Mouse (Mus musculus): Measurements from ENCODE around the gene Ryr2. TPM values are rescaled to one million over a fixed set of nuclear protein-coding genes. Genes with fewer than 3 reads are reported as not detected.
"Not testable (repeated sequence)": the region's sequence is repeated elsewhere in the genome, so short reads cannot be mapped to it uniquely, and the experiment has no call there.

The Ryr2 gene
- polyA plus RNA-seq, 1 experiment from 2014 or later: 0.43 TPM

DNA sequence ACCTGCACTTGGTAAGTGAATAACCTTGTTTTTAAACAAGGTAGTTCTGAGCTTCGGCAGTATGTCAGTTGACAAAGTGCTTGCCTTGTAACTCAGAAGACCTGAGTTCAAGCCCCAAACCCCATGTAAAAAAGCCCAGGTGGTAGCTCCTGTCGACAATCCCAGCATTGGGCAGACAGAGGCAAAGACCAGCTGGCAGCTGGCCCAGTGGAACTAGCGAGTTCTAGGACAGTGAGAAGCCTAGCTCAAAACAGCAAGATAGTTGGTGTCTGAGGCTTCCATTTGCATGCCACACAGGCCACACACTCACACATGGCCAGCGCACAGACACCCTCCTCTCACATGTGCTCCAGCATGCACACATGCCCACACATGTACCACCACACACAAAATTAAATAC is 129.1 kb downstream of the Ryr2 start:
- 79% methylated on average over 4 of the region's 4 CpGs for WGBS
- DNase-seq (ENCODE audit: low spot score): no peak
- no peak for ATAC-seq (ENCODE audit: low read depth)

DNA sequence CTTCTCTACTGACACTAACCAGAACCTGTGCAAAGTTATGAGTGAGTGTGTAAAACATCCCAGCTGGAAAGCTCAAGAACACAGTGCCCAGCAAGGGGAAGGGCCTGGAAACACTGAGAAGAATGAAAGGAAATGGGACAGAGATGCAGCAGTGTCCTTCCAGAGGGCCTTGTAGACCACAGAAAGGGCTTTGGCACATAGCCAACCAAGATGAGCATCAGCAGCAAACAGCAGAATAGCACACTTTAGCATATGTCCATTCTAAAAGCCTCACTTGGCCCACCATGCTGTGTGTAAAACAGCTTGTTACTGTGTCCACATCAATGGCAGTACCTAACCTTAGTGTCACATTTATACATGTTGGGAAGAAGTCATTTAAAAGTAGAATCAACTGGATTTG is 142.4 kb downstream of the Ryr2 start:
- H3K36me3 ChIP-seq (ENCODE audit: control insufficient read depth, insufficient read depth, low read length): no peaks in the 10 kb centered on the region
- no peak overlapping the region for H3K9ac ChIP-seq (ENCODE audit: low read depth, low read length)
- DNase-seq (ENCODE audit: low spot score): no peak
- no peak overlapping the region for H3K4me3 ChIP-seq (ENCODE audit: low read depth, low read length)
- H3K4me1 ChIP-seq (ENCODE audit: control insufficient read depth, insufficient read depth, low read length): no peaks in the 10 kb centered on the region
- no peak overlapping the region for H3K27ac ChIP-seq (replicated peaks; ENCODE audit: low read depth, low read length)
- H3K27me3 ChIP-seq (replicated peaks; ENCODE audit: control insufficient read depth, insufficient read depth, low read length): no peaks in the 10 kb centered on the region
- no peak for ATAC-seq (ENCODE audit: low read depth)
- no peak overlapping the region for H3K4me2 ChIP-seq (ENCODE audit: low read depth, low read length)
- H3K9me3 ChIP-seq (ENCODE audit: control insufficient read depth, low read length): no peaks in the 10 kb centered on the region

More for the DNA sequence above, 129.1 kb downstream of the Ryr2 start:
- Histone ChIP-seq H3K27me3 (replicated peaks; ENCODE audit: control insufficient read depth, insufficient read depth, low read length) (no peaks in the 10 kb centered on the region), H3K4me2 (ENCODE audit: low read depth, low read length) (no peak overlapping the region), H3K4me3 (ENCODE audit: low read depth, low read length) (no peak overlapping the region), H3K4me1 (ENCODE audit: control insufficient read depth, insufficient read depth, low read length) (no peaks in the 10 kb centered on the region), H3K9me3 (ENCODE audit: control insufficient read depth, low read length) (no peaks in the 10 kb centered on the region), H3K27ac (replicated peaks; ENCODE audit: low read depth, low read length) (no peak overlapping the region), H3K36me3 (ENCODE audit: control insufficient read depth, insufficient read depth, low read length) (no peaks in the 10 kb centered on the region), H3K9ac (ENCODE audit: low read depth, low read length) (no peak overlapping the region)

DNA sequence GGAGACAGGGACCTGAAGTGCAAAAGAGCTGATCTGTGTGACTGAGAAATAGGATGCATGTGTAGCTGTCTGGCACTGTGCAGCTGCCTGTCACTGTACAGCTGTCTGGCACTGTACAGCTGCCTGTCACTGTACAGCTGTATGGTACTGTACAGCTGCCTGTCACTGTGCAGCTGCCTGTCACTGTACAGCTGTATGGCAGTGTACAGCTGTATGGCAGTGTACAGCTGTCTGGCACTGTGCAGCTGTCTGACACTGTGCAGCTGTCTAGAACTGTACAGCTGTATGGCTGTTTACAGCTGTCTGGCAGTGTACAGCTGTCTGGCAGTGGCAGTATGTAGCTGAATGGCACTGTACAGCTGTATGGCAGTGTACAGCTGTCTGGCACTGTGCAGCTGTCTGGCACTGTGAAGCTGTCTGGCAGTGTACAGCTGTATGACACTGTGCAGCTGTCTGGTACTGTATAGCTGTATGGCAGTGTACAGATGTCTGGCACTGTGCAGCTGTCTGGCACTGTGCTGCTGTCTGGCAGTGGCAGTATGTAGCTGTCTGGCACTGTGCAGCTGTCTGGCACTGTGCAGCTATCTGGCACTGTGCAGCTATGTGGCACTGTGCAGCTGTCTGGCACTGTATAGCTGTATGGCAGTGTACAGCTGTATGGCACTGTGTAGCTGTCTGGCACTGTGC is 147.1 kb downstream of the Ryr2 start:
- DNase-seq (ENCODE audit: low spot score) (no peak), ATAC-seq (ENCODE audit: low read depth) (0 out of 2 replicates have a peak, but pooled peaks have one; percentile 37)
- no peaks in the 10 kb centered on the region for H3K36me3 ChIP-seq (ENCODE audit: control insufficient read depth, insufficient read depth, low read length)
- no peaks in the 10 kb centered on the region for H3K27me3 ChIP-seq (replicated peaks; ENCODE audit: control insufficient read depth, insufficient read depth, low read length)
- no peak overlapping the region for H3K4me2 ChIP-seq (ENCODE audit: low read depth, low read length)
- H3K4me1 ChIP-seq (ENCODE audit: control insufficient read depth, insufficient read depth, low read length): no peaks in the 10 kb centered on the region
- no peak overlapping the region for H3K9ac ChIP-seq (ENCODE audit: low read depth, low read length)
- H3K4me3 ChIP-seq (ENCODE audit: low read depth, low read length): no peak overlapping the region
- no peaks in the 10 kb centered on the region for H3K9me3 ChIP-seq (ENCODE audit: control insufficient read depth, low read length)
- no peak overlapping the region for H3K27ac ChIP-seq (replicated peaks; ENCODE audit: low read depth, low read length)

DNA sequence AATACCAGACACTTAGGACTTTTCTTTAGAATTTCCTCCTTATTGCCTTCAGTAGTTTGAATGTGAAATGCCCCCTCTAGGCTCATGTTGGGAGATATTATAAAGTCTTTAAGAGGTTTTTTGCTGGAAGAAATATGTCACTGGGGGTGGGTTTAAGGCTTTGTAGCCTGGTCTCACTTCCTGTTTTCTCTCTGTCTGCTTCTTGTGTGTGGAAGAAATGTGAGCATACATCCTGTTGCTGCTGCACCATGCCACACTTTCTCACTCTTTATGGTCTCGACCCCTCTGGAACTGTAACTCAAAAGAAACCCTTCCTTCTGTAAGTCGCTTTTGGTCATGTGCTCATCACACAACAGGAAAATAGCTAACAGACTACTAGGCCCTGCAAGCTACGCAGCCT is 147.9 kb downstream of the Ryr2 start:
- WGBS: 68% methylated on average over 3 of the region's 3 CpGs
- Histone ChIP-seq H3K27ac (replicated peaks; ENCODE audit: low read depth, low read length) (no peak overlapping the region), H3K4me1 (ENCODE audit: control insufficient read depth, insufficient read depth, low read length) (no peaks in the 10 kb centered on the region), H3K9ac (ENCODE audit: low read depth, low read length) (no peak overlapping the region), H3K36me3 (ENCODE audit: control insufficient read depth, insufficient read depth, low read length) (no peaks in the 10 kb centered on the region), H3K9me3 (ENCODE audit: control insufficient read depth, low read length) (no peaks in the 10 kb centered on the region), H3K4me2 (ENCODE audit: low read depth, low read length) (no peak overlapping the region), H3K27me3 (replicated peaks; ENCODE audit: control insufficient read depth, insufficient read depth, low read length) (no peaks in the 10 kb centered on the region), H3K4me3 (ENCODE audit: low read depth, low read length) (no peak overlapping the region)
- DNase-seq (ENCODE audit: low spot score) (no peak), ATAC-seq (ENCODE audit: low read depth) (no peak)

DNA sequence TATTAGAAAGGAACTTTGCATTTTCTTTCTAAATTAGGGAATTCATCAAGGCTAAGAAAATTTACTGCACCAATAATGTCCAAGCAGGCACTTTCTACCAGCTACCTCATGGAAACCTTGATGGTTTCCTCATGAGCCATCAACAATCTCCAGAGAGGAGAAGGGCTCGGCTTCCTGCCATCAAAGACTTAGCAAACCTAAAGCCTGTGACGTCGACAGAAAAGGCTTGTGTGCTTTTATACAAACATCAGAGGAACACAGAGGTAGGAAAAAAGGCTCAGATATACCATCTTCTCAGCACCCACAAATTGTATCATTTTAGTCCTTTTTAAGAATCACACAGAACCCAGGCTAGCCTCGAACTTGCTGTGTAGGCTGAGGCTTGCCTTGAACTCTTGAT is 148.5 kb downstream of the Ryr2 start:
- Histone ChIP-seq H3K4me1 (ENCODE audit: control insufficient read depth, insufficient read depth, low read length) (no peaks in the 10 kb centered on the region), H3K9ac (ENCODE audit: low read depth, low read length) (no peak overlapping the region), H3K27me3 (replicated peaks; ENCODE audit: control insufficient read depth, insufficient read depth, low read length) (no peaks in the 10 kb centered on the region), H3K4me3 (ENCODE audit: low read depth, low read length) (no peak overlapping the region), H3K4me2 (ENCODE audit: low read depth, low read length) (no peak overlapping the region), H3K36me3 (ENCODE audit: control insufficient read depth, insufficient read depth, low read length) (no peaks in the 10 kb centered on the region), H3K9me3 (ENCODE audit: control insufficient read depth, low read length) (no peaks in the 10 kb centered on the region), H3K27ac (replicated peaks; ENCODE audit: low read depth, low read length) (no peak overlapping the region)
- no peak for DNase-seq (ENCODE audit: low spot score)
- 69% methylated on average over 4 of the region's 4 CpGs for WGBS
- ATAC-seq (ENCODE audit: low read depth): no peak

DNA sequence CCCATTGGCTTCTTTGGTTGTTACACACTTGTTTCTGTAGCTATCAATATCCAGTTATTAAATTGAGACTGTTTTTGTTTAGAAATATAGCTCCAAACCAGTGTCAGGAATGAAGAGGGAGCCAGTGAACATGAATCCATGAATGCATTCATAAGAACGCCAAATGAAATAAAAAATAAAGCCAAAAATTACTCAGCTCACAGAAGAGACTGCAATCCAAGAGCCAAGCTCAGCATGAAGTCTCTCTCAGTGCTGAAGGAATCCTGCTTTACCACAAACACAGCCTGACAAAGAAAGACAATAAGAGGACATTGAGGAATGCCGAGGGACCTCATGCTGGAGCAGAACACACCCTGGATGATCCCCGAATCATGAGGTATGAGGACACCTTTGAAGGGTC is 154.8 kb downstream of the Ryr2 start:
- no peaks in the 10 kb centered on the region for H3K4me1 ChIP-seq (ENCODE audit: control insufficient read depth, insufficient read depth, low read length)
- no peak overlapping the region for H3K9ac ChIP-seq (ENCODE audit: low read depth, low read length)
- no peaks in the 10 kb centered on the region for H3K36me3 ChIP-seq (ENCODE audit: control insufficient read depth, insufficient read depth, low read length)
- no peak for ATAC-seq (ENCODE audit: low read depth)
- no peak overlapping the region for H3K27ac ChIP-seq (replicated peaks; ENCODE audit: low read depth, low read length)
- no peaks in the 10 kb centered on the region for H3K9me3 ChIP-seq (ENCODE audit: control insufficient read depth, low read length)
- DNase-seq (ENCODE audit: low spot score): no peak
- H3K4me2 ChIP-seq (ENCODE audit: low read depth, low read length): no peak overlapping the region
- no peaks in the 10 kb centered on the region for H3K27me3 ChIP-seq (replicated peaks; ENCODE audit: control insufficient read depth, insufficient read depth, low read length)
- no peak overlapping the region for H3K4me3 ChIP-seq (ENCODE audit: low read depth, low read length)
- WGBS: 69% methylated on average over 3 of the region's 3 CpGs

DNA sequence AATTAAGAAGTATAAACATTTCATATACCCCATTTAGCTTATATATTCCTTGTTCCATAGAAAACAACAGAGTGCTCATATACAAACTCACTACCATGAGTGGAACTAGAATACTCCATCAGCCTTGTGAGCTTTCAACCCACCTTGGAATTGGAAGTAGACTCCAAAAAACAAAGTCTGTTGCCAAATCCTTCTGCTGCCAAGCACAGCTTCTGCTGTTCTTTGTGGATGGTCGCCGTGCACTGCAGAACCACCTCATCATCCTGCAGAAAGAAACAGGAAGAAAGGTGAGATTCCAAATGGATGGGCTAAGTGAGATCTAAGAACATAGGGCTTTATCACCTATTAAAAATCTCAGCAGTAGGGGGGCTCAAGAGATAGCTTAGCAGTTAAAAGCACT is 161.0 kb downstream of the Ryr2 start:
- H3K27ac ChIP-seq (replicated peaks; ENCODE audit: low read depth, low read length): no peak overlapping the region
- no peak overlapping the region for H3K9ac ChIP-seq (ENCODE audit: low read depth, low read length)
- WGBS: 92% methylated on average over 2 of the region's 2 CpGs
- DNase-seq (ENCODE audit: low spot score) (no peak), ATAC-seq (ENCODE audit: low read depth) (no peak)
- H3K27me3 ChIP-seq (replicated peaks; ENCODE audit: control insufficient read depth, insufficient read depth, low read length): no peaks in the 10 kb centered on the region
- no peak overlapping the region for H3K4me3 ChIP-seq (ENCODE audit: low read depth, low read length)
- no peak overlapping the region for H3K4me2 ChIP-seq (ENCODE audit: low read depth, low read length)
- no peaks in the 10 kb centered on the region for H3K36me3 ChIP-seq (ENCODE audit: control insufficient read depth, insufficient read depth, low read length)
- no peaks in the 10 kb centered on the region for H3K4me1 ChIP-seq (ENCODE audit: control insufficient read depth, insufficient read depth, low read length)
- no peaks in the 10 kb centered on the region for H3K9me3 ChIP-seq (ENCODE audit: control insufficient read depth, low read length)

DNA sequence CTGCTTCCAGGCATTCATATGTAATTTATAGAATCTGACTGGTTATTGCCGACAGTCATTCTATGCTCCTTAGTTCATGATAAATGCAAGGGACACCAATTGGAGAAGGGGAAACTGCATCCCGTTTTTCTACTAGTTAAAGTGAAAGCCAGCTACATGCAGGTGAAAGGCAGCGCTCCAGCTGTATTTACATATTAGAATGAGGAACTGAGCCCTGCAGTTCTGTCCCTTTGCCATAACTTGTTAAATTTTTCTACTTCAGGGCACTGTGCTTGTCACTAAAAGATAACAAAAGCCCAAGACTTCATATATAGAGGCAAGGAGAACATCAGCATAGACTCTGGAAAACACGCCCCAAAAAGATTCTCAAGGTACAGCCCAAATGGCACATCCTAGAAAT is 165.0 kb downstream of the Ryr2 start:
- Histone ChIP-seq H3K4me2 (ENCODE audit: low read depth, low read length) (no peak overlapping the region), H3K27me3 (replicated peaks; ENCODE audit: control insufficient read depth, insufficient read depth, low read length) (no peaks in the 10 kb centered on the region), H3K9me3 (ENCODE audit: control insufficient read depth, low read length) (no peaks in the 10 kb centered on the region), H3K36me3 (ENCODE audit: control insufficient read depth, insufficient read depth, low read length) (no peaks in the 10 kb centered on the region), H3K4me1 (ENCODE audit: control insufficient read depth, insufficient read depth, low read length) (no peaks in the 10 kb centered on the region), H3K27ac (replicated peaks; ENCODE audit: low read depth, low read length) (no peak overlapping the region), H3K9ac (ENCODE audit: low read depth, low read length) (no peak overlapping the region), H3K4me3 (ENCODE audit: low read depth, low read length) (no peak overlapping the region)
- WGBS: 74% methylated on average over 4 of the region's 4 CpGs
- ATAC-seq (ENCODE audit: low read depth) (no peak), DNase-seq (ENCODE audit: low spot score) (peak; percentile 15)

DNA sequence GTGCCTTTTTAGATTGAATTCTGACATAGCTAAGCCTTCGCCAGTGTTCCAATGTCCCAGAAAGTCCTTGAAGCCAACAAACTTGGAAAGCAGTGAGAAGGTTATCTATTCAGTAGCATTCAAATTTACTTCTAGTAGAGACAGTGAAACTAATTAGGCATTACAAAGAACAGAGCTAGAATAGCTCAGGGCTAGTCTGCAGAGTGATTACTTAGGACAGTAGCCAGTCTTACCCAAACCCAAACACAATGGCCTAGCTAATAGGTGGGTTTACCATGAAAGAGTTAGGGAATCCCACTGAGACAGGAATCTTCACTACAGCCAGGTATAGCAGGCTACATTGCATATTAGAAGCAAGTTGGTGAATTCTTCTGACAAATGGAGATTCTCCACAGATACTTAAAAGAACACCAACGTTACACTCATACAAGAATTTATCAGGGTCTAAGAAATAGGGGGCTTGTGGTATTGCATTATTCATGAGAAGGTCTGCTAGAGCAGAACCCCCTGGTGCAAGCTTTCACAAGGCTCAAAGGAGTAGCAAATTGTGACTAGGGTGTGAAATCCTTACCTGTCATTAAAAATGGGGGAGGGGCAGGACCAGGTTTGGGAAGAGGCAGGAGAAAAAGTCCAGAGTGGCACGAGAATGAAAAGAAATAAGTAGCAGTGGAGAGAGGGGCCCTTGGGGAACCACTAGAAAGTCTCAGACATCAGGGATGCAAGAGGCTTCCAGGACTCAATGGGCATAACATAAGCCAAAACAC is 172.3 kb downstream of the Ryr2 start:
- H3K4me3 ChIP-seq (ENCODE audit: low read depth, low read length); H3K9ac ChIP-seq (ENCODE audit: low read depth, low read length); DNase-seq (ENCODE audit: low spot score); H3K9me3 ChIP-seq (ENCODE audit: control insufficient read depth, low read length); H3K4me2 ChIP-seq (ENCODE audit: low read depth, low read length); ATAC-seq (ENCODE audit: low read depth); H3K4me1 ChIP-seq (ENCODE audit: control insufficient read depth, insufficient read depth, low read length); H3K27me3 ChIP-seq (replicated peaks; ENCODE audit: control insufficient read depth, insufficient read depth, low read length); H3K27ac ChIP-seq (replicated peaks; ENCODE audit: low read depth, low read length); H3K36me3 ChIP-seq (ENCODE audit: control insufficient read depth, insufficient read depth, low read length): not testable (repeated sequence)
- WGBS: 51% methylated on average over 3 of the region's 3 CpGs

Data from embryonic facial prominence, embryonic 14.5 days (tissue).